Mouse (Mus musculus): Measurements from ENCODE around the gene Sac3d1. TPM values are rescaled to one million over a fixed set of nuclear protein-coding genes. Genes with fewer than 3 reads are reported as not detected.
"Not testable (repeated sequence)": the region's sequence is repeated elsewhere in the genome, so short reads cannot be mapped to it uniquely, and the experiment has no call there.

Sac3d1 gene
- total RNA-seq (2021): 10 to 100 TPM in 1 of 2 experiments, 1 to 10 TPM in 1; 8.8 to 10.3 TPM
- long read RNA-seq, experiment 1, transcript Sac3d1-201 (2 exons, 1,442 nt): major isoform, 32 of 33 reads
- long read RNA-seq, experiment 1, partial matches to known transcripts: 1 of 33 reads
- long read RNA-seq, experiment 1, other reads (novel, unspliced or antisense): 0 of 33 reads
- long read RNA-seq, experiment 2, transcript Sac3d1-201 (2 exons, 1,442 nt): major isoform, 40 of 40 reads
- long read RNA-seq, experiment 2, partial matches to known transcripts: 0 of 40 reads
- long read RNA-seq, experiment 2, other reads (novel, unspliced or antisense): 0 of 40 reads

GRCm38 (mm10) chr19:6117986-6118676, at the start of gene Sac3d1:
Sac3d1 (minus strand) TSS chr19:6118650.
- DNase-seq: peak; percentile 84

- DNase-seq: no peak
Measured at GRCm38 (mm10) chr19:6166750-6167149, 48.3 kb upstream of the Sac3d1 start.

GRCm38 (mm10) chr19:6163872-6164547, 45.6 kb upstream of the Sac3d1 start:
- DNase-seq: no peak

DNA sequence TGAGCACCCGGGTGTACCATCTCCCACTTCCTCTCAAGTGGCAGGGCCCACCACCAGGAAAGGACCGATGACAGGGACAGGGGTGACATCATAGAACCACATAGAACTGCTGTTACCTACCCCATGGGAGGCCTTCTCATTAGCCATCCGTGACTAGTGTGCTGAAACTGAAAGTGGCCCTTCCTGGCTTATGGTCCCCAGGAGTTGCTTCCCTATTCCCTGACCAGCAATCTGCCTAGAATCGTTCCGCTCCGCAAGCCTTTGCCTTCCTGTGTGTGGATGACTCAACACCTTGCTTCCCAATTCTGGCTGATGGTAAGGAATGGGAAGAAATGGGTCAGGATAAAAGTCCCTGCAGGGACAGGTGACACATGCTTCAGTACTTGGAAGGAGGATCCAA, 38.8 kb upstream of the Sac3d1 start:
- no peak for DNase-seq

DNA sequence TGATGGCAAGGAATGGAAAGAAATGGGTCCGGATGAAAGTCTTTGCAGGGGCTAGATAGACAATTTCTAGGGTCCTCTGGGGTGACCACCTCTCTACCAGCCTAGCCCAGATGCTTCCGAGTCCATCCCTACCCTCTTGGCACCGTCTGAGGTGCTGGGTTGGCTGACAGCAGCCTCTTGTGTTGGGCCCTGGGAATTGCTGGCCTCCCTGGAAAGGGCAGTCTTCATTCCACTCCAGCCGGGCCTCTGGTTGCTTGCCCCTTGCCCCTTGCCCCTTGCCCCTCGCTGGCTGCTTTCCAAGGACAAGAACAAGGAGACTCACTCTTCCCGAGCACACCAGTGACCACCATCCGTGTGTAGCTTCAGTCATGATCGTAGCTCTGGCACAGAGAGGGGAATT, 37.9 kb upstream of the Sac3d1 start:
- no peak for DNase-seq

GRCm38 (mm10) chr19:6155174-6155573, 36.7 kb upstream of the Sac3d1 start:
- no peak for DNase-seq

DNA sequence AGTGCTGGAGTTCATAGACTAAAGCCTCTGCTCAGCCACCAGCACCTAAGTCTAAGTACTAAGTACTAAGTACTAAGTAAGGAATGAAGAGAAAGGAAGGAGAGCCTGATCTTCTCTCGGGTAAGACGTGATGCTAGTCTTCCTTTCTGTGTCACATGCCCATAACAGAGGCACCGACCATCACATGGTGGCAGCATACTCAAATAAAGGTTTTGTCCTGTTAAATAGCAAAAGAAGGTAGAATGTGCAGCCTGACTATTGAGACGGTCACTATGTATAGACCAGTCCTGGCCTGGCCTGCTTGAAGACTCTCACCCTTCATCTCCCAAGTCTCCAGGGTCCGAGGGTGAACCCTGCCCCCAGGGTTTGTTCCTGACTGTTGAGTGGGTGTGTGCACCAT, 26.4 kb upstream of the Sac3d1 start:
- no peak for DNase-seq

DNA sequence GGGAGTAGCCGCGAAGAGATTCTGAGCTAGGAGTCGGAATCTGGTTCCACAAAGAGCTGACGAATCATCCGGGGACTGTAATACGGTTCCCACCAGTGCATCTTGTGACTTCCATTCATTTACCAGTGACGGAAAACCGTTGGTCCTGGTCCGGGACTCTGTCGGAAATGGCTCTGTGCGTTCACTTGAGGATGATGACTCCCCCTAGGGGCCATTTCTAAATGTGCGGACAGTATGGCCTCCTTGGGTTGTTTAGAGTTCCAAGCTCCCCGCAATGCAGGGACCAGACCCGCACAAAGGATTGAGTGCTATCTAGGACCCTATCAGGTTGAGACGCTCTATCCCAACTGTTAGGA, 22.9 kb upstream of the Sac3d1 start, which contains the start of gene Arl2:
TSS of gene Arl2 (minus strand) at position 155 of the 356 bp plus-strand sequence.
- DNase-seq: peak; percentile 59

- peak; percentile 90 for DNase-seq
Measured at GRCm38 (mm10) chr19:6140678-6141393, 22.4 kb upstream of the Sac3d1 start, which contains the start of gene Batf2. Batf2 (plus strand) TSS chr19:6140983.

DNA sequence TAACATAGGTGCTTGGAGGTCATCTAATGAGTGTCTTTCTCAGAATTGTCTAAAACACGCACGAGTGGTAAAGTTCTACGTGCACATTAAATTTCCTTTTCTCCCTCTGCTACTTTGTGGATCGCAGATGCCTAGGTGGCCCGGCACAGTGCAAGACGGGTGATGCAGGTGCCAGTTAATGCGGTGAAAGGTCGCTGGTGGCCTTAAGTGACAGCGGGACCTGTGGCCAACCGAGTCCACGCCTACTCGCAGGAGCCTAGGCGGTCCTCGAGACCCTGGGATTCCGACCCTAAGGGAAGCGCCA, 21.9 kb upstream of the Sac3d1 start:
- DNase-seq: no peak

- DNase-seq: no peak
Measured at GRCm38 (mm10) chr19:6139701-6140100, 21.3 kb upstream of the Sac3d1 start.

DNA sequence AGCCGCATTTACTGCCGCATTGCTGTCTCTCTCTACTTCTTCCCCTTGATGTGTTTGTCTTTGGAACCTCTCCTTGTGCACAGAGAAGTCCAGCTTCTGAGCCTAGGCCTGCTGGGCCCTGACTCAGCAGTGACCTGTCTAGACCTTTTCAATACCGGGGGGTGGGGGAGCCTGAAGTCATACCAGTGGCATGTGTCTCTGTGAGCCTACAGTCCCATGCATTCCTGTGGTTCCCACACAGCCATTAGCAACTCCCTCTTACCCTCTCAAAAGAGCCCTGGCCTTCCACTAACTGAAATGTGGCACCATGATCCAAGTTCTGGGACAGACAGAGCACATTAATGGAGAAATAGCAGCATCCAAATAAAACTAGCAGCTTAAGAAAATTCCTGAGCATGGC, 17.9 kb upstream of the Sac3d1 start:
- DNase-seq: no peak

DNA sequence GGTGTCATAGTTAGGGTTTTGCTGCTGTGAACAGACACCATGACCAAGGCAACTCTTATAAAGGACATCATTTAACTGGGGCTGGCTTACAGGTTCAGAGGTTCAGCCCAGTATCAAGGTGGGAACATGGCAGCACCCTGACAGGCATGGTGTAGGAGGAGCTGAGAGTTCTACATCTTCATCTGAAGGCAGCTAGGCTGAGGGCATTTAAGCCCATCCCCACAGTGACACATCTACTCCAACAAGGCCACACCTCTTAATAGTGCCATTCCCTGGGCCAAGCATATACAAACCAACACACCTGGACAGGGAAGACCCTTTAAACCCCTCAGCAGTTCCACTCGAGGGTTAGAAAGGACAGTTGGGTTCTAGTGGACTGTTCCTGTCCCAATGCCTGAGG, 14.7 kb upstream of the Sac3d1 start:
- DNase-seq: not testable (repeated sequence)

DNA sequence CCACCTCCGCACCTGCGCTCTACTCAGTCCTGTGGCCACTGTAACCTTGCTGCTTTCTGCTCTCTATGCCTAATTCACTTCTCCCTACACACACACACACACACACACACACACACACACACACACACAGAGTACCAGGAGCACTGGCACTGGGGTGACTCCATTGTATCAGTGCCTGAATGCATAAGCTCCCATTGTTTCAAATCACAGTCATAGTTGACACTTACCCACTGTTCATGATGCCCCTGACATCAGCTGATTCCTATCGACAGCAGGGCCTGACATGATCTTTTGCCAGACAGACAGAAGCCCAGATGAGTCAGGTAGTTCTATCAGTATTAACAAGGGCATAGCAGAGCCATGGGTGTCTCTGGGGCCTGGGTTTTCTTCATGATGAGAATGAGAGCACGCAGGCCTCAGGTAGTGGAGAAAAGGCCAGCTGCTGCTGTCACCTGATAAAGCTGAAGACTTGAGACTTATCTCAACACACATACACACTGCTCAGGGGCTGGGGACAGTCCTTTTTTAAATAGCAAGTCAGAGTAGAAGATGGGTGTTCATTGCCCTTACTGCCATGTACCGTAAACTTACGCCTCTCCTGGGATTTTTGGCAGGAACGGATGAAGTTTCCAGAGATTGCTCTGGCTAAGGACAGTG, 13.8 kb upstream of the Sac3d1 start:
- DNase-seq: no peak

DNA sequence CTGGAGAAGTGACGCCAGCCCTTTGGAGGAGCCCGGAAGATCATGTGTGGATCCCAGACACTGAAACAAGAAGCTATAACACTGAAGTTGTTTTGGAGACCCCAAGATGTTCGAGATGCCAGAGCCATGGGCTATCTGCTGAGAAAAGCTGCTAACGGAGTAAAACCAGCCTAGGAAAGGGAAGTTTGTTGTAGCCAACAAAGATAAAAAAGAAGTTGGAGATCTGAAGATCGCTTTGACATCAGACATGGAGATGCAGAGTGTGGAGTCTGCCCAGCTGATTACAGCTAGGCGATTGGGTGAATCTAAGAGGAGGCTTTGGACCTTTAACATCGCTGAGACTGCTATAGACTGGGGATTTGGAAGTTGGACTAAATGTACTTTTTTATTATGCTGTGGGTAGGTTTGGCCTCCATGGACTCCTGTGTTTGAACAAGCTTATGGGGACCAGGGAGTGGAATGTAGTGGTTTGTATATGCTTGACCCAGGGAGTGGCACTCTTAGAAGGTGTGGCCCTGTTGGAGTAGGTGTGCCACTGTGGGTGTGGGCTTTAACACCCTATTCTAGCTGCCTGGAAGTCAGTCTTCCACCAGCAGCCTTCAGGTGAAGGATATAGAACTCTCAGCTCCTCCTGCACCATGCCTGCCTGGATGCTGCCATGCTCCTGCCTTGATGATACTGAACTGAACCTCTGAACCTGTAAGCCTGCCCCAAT, 12.1 kb upstream of the Sac3d1 start:
- DNase-seq: not testable (repeated sequence)

DNA sequence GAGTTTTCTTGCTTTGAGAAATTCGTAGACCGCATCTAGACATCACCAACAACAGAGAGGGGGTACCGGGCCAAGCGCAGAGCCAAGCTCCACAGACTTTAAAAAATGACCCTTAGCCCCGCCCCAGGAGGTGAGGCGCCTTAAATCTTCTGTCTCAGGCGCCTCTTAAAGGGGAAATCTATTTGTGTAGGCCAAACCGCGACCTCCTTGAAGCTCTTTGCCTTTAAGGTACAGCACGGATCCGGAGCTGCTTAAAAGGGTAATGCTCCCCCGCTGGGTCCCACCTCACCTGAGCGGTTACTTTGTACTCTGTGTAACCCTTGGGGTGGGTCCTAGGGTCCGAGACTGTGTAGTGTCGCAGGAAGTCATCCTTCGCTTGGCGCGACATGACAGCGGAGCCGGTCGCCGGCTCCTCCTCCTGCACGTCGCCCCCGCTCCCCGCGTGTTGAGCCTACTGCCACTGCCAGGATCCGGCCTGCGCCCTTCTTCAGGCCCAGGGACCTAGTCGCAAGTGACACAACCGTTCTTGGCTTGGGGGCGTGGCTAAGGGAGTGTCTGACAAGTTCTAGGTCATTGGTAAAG, 9.4 kb upstream of the Sac3d1 start, which contains the start of gene Snx15:
TSS of gene Snx15 (minus strand) at position 545 of the 582 bp plus-strand sequence.
- peak; percentile 93 for DNase-seq

- no peak for DNase-seq
Measured at GRCm38 (mm10) chr19:6126789-6127580, 8.5 kb upstream of the Sac3d1 start.

DNA sequence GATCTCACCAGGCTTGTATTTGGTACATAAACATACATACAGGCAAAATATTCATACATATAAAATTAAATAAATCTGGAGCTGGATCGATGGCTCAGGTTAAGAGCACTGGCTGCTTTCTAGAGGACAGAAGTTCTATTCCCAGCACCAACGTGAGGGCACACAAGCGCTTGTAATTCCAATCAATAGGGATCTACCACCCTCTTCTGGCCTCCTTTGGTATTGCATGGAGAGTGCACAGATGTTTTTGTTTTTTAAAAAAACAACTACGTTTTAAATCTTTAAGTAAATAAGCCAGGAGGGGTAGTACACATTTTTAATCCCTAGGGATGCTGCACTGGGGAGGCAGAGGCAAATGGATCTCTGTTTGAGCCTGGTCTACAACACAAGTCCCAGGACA, 7.8 kb upstream of the Sac3d1 start:
- no peak for DNase-seq

- no peak for DNase-seq
Measured at GRCm38 (mm10) chr19:6124898-6125297, 6.4 kb upstream of the Sac3d1 start.

GRCm38 (mm10) chr19:6123330-6123729, 4.9 kb upstream of the Sac3d1 start:
- no peak for DNase-seq
